Mouse (Mus musculus) megakaryocyte, adult 5-6 weeks (primary cell): ENCODE data around the gene St6galnac3. TPM values are rescaled to one million over a fixed set of nuclear protein-coding genes. Genes with fewer than 3 reads are reported as not detected.
"Not testable (repeated sequence)": the region's sequence is repeated elsewhere in the genome, so short reads cannot be mapped to it uniquely, and the experiment has no call there.

Experiments used
- ATAC-seq: 2 replicates; pipeline ENCODE4 v1.8.0; 2016; ENCODE audit warnings: mild to moderate bottlenecking, inconsistent platforms; ENCODE audit not compliant: poor library complexity, severe bottlenecking
- total RNA-seq, 2 experiments: library from RNA; stranded (forward) in 1 of 2; stranded (reverse) in 1 of 2; fragments of 153-499, 151-499 nt in 1 of 2; fragments of 221-1000, 200-1000 nt in 1 of 2; gene quantifications; 2 replicates each; pipeline versions ENCODE4 v1.2.3 to v1.2.4; 2015 to 2017

The St6galnac3 gene
- total RNA-seq, 2 experiments from 2014 or later: 0.16 to 0.18 TPM

- ATAC-seq: no peak
Measured at GRCm38 (mm10) chr3:153421918-153422290, 303.1 kb downstream of the St6galnac3 start.

- ATAC-seq: no peak
Measured at GRCm38 (mm10) chr3:153421060-153421917, 303.7 kb downstream of the St6galnac3 start.

DNA sequence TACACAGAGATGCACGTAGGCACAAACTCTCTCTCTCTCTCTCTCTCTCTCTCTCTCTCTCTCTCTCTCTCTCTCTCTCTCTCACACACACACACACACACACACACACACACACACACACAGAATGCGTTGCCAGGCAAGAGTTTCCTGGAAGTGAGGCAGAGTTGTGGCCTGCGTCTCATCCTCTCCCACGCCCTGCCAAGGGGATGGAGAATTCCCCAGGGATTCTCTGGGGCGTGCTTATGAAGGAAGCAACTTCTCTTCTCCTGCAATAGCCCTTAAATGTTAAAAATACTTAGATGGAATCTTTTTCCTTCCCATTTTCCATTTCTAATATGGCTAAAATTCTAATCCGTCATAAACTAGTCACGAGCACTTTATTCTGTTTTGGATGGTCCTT lies 305.6 kb downstream of the St6galnac3 start:
- ATAC-seq: no peak

DNA sequence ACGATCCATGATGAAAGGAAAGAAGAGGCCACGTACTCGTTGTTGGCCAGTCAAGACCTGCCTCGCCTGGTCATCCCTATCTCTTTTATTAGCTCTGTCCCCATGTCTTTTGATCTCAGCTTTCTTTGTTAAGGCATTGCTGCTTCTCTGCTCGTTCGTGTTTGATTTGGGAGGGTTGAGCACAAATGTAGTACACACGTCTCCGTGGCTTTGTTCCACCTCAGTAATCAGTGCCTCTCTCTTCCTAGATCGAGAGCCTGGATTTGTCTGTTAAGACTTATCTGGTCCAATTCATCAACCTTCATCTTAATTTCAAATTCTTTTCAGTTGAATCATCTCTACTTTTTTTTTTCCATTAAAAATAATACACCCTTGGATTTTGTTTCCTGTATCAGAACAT lies 308.0 kb downstream of the St6galnac3 start:
- no peak for ATAC-seq

DNA sequence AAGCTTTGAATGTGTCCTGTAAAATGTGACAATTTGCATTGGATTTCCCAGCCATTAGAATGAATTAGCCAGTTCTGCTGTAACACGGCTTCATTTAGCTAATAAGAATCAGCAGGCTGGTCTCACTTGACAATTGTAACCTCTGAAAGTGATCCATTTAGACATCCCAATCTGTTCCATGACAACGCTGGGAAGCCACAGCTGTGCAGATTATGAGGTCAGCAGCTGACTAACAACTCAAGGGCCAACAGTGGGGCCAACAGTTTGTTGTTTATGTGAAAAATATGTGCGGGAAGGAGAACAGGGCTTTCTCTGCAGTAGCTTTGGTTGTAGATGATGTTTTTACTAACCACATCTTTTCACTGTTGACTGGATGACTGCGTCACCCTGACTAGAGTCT lies 308.6 kb downstream of the St6galnac3 start:
- no peak for ATAC-seq

DNA sequence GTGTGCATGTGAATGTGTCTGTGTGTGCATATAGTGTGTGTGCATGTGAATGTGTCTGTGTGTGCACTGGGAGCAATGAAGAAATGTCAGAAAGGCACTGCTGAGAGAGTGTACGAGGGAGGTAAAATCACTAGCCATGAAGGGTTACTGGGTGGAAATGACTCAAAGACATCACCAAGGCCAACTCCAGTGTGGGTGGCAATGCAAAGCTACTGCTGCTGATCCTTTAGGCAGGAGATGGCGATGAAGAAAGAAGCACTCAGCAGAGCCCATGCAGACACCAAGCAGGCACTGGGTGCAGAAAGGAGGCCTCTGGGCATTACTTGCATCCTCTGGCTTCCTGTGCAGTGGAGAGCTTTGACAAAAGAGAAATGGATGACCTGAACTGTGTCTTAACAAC lies 310.8 kb downstream of the St6galnac3 start:
- ATAC-seq: no peak

DNA sequence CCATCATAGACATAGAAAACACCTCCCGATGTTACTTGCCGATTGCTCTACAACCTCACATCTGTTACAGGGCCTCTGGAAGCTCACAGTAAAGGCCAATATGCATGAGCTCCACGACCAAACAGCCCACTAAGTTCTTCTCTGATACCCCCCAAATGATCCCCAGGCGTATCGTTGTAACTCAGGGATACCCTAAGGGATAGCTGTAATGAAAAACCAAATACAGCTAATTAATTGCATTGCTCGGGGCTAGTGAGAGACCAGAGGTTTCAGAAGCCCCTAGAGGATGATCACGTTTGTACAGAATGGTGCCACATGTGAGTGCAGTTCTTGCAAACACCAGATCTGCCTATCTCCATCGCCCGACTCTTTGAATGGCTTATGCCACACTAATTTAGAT lies 315.7 kb downstream of the St6galnac3 start:
- no peak for ATAC-seq

DNA sequence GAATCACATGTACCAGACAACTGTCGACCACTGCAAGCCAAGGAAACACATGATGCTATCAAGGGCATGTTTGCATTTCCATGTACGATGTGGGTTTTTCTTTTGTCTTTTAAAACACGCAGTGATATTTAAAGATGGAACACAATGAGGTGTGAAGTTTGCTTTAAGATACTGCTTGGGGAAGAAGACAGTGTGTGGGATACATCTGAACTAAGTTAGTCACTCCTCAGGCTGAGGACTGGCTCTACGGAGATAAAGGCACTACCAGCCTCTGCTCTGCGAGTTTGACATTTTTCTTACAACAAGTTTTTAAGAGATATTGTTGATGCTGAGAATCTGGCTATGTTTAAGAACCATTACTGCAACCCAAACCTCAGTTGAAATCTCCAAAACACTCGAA lies 316.6 kb downstream of the St6galnac3 start:
- ATAC-seq: no peak

DNA sequence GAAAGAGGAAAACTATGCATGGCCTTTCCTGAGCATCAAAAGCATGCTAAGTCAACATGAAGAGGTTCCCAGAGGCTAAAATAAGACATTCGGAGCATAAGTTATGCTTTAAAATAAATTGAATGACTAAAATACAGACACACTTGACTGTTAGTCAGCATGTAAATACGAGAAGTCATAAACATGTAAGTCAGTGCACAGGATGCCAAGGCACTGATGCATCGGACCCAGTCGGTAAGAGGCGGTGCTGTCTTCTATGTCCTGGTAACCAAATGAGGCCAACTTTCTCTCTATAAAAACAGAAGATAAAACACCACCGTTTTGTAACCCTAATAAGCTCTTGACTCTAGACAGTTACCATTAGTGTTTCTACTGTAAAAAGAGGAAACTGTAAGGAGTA lies 317.3 kb downstream of the St6galnac3 start:
- no peak for ATAC-seq

DNA sequence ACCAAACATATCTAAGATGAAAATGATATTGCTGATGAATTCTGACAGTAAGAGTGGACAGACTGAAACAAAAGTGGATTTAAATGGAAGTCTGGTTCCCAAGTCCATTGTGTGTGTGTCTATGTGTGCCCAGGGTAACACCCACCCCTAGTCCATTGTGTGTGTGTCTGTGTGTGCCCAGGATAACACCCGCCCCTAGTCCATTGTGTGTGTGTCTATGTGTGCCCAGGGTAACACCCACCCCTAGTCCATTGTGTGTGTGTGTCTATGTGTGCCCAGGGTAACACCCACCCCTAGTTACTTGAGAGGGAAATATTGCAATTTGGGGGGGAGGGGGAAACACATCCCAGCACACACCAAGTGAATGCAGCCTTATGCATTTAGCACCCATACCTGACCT lies 318.1 kb downstream of the St6galnac3 start:
- no peak for ATAC-seq

DNA sequence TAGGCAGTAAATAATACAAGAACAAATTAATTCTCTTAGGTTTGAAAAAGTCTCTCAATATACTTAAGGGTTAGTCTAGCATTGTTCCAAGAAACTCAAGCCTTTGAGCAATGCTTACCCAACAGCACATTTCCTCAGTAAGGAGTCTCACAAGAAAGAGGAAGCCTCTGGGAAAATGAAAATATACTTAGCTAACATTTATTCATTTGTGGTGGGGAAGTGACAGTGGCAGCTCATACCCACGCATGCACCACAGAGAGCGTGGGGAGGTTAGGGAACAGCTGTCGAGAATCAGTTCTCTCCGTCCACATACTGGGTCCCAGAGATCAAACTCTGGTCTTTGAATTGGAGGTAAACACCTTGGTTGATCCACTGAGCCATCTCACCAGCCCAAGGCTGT lies 318.8 kb downstream of the St6galnac3 start:
- peak; percentile 94 for ATAC-seq

DNA sequence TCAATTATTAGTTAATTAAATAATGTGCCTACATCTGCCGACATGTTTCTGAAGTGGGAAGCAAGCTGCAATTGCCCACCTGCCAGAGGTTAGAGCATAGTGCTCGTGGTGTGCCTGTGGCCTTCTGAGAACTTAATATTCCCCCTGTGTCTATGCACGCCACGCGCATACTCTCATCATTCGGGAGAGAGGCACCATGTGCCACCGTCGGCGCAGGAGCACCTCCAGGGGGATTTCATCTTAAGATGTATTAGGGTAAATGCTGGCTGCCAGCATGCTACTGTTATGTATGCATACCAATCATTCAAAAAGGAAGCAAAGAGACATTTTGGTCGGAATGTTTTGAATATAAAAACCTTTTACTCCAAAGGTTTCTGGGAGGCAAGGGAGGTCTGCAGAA lies 319.3 kb downstream of the St6galnac3 start:
- no peak for ATAC-seq

- no peak for ATAC-seq
Measured at GRCm38 (mm10) chr3:153400259-153400658, 324.7 kb downstream of the St6galnac3 start.

- ATAC-seq: no peak
Measured at GRCm38 (mm10) chr3:153399574-153399973, 325.4 kb downstream of the St6galnac3 start.

GRCm38 (mm10) chr3:153397726-153398125 lies 327.2 kb downstream of the St6galnac3 start:
- ATAC-seq: no peak

- no peak for ATAC-seq
Measured at GRCm38 (mm10) chr3:153396375-153397068, 328.5 kb downstream of the St6galnac3 start.

DNA sequence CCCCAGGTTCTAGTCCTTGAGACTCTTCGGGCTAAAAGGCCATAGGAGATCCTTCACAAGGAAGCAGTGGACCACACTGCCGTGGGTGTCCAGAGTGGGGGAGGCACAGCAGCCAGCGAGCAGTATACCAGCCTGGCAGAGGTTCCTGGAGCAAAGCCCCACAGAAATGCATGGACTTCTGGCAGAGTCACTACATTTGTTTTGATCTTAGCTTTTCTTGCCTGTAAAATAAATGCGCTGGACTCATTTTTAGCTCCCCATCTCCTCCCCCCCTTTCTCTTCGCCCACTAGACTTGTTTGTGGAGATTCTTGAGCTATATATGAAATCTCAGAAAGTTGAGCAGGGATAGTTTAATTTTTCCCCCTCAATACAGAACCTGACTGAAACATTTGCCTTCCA lies 329.6 kb downstream of the St6galnac3 start:
- no peak for ATAC-seq

GRCm38 (mm10) chr3:153394751-153395150 lies 330.2 kb downstream of the St6galnac3 start:
- ATAC-seq: no peak

GRCm38 (mm10) chr3:153394224-153394623 lies 330.8 kb downstream of the St6galnac3 start:
- ATAC-seq: peak; percentile 21; the same call in 1 of the 2 replicates

- not testable (repeated sequence) for ATAC-seq
Measured at GRCm38 (mm10) chr3:153391451-153391850, 333.5 kb downstream of the St6galnac3 start.

GRCm38 (mm10) chr3:153384651-153385050 lies 340.3 kb downstream of the St6galnac3 start:
- ATAC-seq: not testable (repeated sequence)

DNA sequence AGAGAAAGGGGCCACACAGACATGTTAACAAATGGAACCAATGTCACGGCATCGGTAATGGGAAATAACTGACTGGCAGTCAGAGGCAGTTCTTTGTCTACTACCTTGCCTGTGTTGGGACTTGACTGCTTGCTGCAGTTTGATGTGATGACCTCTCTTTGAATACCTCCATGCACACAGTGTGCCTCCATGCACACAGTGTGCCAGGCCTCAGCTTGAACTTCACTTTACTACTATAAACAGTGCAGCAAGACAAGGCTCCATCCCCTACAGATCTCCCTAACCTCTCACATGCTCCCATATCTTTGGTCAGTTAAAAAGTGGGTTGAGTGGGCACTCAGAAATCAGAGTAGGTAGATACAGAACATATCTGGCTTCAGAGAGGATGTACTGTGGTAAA lies 341.3 kb downstream of the St6galnac3 start:
- ATAC-seq: no peak
